Mouse (Mus musculus): Measurements from ENCODE around the gene Ptprr. TPM values are rescaled to one million over a fixed set of nuclear protein-coding genes. Genes with fewer than 3 reads are reported as not detected.

The Ptprr gene
- 25.8 and 29.9 TPM in 2 replicates for polyA plus RNA-seq (2015; fragmentation: Nextera tagmentation; extraction: Ambion mirVana)

DNA sequence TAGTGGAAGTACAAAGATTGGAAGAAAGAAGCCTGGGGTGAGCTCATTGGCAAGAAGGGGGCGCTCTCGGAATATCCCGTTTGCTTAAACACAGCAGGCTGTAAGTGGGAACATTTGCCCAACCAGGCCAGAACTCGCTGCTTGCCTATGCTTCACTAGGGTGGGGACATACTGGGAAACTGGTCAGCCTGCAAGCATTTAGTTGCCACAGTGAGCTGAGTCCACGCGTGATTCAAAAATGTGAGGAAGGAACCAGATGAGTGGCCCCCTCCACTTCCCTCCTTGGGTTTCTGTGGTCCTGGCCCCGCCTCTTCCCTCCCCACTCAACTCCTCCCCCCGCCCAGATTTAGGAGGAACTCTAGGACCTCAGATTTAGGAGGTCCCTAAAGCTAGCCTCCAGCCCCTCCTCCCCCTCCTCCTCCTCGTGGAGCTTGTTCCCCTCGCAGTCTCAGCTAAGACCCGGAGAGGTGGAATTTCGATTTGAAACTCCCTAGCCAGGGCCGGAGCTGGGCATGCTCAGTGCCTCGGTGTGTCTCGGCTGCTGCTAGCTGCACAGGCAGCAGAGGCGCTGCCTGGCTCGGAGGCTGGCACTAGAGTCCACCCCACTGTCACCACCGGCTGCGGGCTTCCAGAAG, at the start of gene Ptprr:
Ptprr (plus strand) TSS at position 369 of the 635 bp plus-strand sequence.
- Histone ChIP-seq H3K27ac (replicated peaks) (peak within 1 kb of the TSS; percentile 90), H3K27me3 (replicated peaks) (no peaks in the 10 kb centered on the region), H3K9ac (replicated peaks) (peak within 1 kb of the TSS; percentile 77), H3K4me2 (peak within 1 kb of the TSS; percentile 72), H3K36me3 (no peaks in the 10 kb centered on the region), H3K9me3 (replicated peaks) (no peaks in the 10 kb centered on the region), H3K4me1 (peaks cover 16% of the 10 kb centered on the region), H3K4me3 (replicated peaks) (peak within 1 kb of the TSS; percentile 65)
- ATAC-seq (ENCODE audit: low FRiP score), result peak; percentile 97
- WGBS, result under 1% methylated on average over 19 of the region's 19 CpGs

DNA sequence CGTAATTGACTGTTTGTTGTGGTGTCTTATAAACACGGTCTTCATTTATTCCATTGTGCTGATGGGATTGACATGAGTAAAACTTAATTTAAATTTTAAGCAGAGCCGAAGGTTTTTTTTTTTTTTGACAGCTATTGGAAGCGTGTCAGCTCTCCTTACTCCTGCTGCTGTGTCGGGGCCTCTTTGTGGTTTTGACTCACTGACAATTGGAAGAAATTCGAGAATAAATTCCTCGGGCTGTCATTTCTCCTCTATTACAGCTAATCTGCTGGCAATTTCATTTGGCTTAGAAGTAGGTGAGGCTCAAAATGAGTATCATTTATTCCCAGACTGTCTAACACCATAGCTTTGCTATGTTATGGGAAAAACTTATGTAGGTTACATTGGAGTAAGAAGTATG, 41.7 kb upstream of the Ptprr start:
- ATAC-seq (ENCODE audit: low FRiP score), result no peak
- no peak overlapping the region for H3K9ac ChIP-seq (replicated peaks)
- 87% methylated on average over 7 of the region's 7 CpGs for WGBS
- no peaks in the 10 kb centered on the region for H3K36me3 ChIP-seq
- H3K9me3 ChIP-seq (replicated peaks), result no peaks in the 10 kb centered on the region
- H3K4me2 ChIP-seq, result no peak overlapping the region
- no peak overlapping the region for H3K4me3 ChIP-seq (replicated peaks)
- no peaks in the 10 kb centered on the region for H3K4me1 ChIP-seq
- H3K27ac ChIP-seq (replicated peaks), result no peak overlapping the region
- no peaks in the 10 kb centered on the region for H3K27me3 ChIP-seq (replicated peaks)

- ATAC-seq (ENCODE audit: low FRiP score), result no peak
- no peaks in the 10 kb centered on the region for H3K9me3 ChIP-seq (replicated peaks)
- no peaks in the 10 kb centered on the region; the same call in 1 of the 2 replicates for H3K4me1 ChIP-seq
- no peaks in the 10 kb centered on the region for H3K36me3 ChIP-seq
- H3K27ac ChIP-seq (replicated peaks), result no peak overlapping the region
- H3K27me3 ChIP-seq (replicated peaks), result no peaks in the 10 kb centered on the region
- H3K4me3 ChIP-seq (replicated peaks), result no peak overlapping the region
- no peak overlapping the region for H3K9ac ChIP-seq (replicated peaks)
- WGBS, result 80% methylated on average over 7 of the region's 7 CpGs
- H3K4me2 ChIP-seq, result no peak overlapping the region
These were observed 39.0 kb upstream of the Ptprr start for GRCm38 (mm10) chr10:115978992-115979391.

GRCm38 (mm10) chr10:115980018-115980417, 38.0 kb upstream of the Ptprr start:
- no peaks in the 10 kb centered on the region; the same call in 1 of the 2 replicates for H3K4me1 ChIP-seq
- no peak overlapping the region for H3K4me3 ChIP-seq (replicated peaks)
- H3K27me3 ChIP-seq (replicated peaks), result no peaks in the 10 kb centered on the region
- H3K9ac ChIP-seq (replicated peaks), result no peak overlapping the region
- no peaks in the 10 kb centered on the region for H3K9me3 ChIP-seq (replicated peaks)
- ATAC-seq (ENCODE audit: low FRiP score), result no peak
- WGBS, result 87% methylated on average over 2 of the region's 2 CpGs
- H3K36me3 ChIP-seq, result no peaks in the 10 kb centered on the region
- no peak overlapping the region for H3K4me2 ChIP-seq
- no peak overlapping the region for H3K27ac ChIP-seq (replicated peaks)

GRCm38 (mm10) chr10:115984308-115984707, 33.7 kb upstream of the Ptprr start:
- no peak overlapping the region for H3K4me3 ChIP-seq (replicated peaks)
- H3K27me3 ChIP-seq (replicated peaks), result no peaks in the 10 kb centered on the region
- H3K9ac ChIP-seq (replicated peaks), result no peak overlapping the region
- ATAC-seq (ENCODE audit: low FRiP score), result no peak
- no peaks in the 10 kb centered on the region; the same call in 1 of the 2 replicates for H3K4me1 ChIP-seq
- no peaks in the 10 kb centered on the region for H3K9me3 ChIP-seq (replicated peaks)
- H3K4me2 ChIP-seq, result no peak overlapping the region
- H3K36me3 ChIP-seq, result no peaks in the 10 kb centered on the region
- H3K27ac ChIP-seq (replicated peaks), result no peak overlapping the region
- WGBS, result 61% methylated on average over 6 of the region's 6 CpGs

DNA sequence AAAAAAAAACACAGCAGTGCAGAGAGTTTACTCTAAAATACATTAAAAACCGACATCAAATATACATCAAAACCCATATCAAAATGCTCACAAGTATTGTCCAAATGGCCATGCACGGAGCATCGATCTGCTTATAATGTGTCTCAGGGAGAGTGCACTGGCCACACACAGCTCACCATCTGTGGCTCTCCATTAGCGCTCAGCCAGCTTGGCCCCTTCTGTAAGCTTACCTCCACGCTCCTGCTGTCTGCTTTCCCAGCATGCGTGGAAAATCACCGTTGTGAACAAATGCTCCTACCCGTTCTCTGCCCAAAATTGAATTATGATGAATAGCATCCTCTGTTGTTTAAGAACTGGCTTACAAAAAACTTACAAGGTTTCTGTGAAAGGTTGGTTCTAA, 16.2 kb upstream of the Ptprr start:
- Histone ChIP-seq H3K36me3 (no peaks in the 10 kb centered on the region), H3K4me1 (no peaks in the 10 kb centered on the region), H3K27ac (replicated peaks) (no peak overlapping the region), H3K9me3 (replicated peaks) (no peaks in the 10 kb centered on the region), H3K4me2 (no peak overlapping the region), H3K9ac (replicated peaks) (no peak overlapping the region), H3K4me3 (replicated peaks) (no peak overlapping the region), H3K27me3 (replicated peaks) (no peaks in the 10 kb centered on the region)
- 59% methylated on average over 8 of the region's 8 CpGs for WGBS
- no peak for ATAC-seq (ENCODE audit: low FRiP score)

GRCm38 (mm10) chr10:116006675-116007074, 11.3 kb upstream of the Ptprr start:
- no peaks in the 10 kb centered on the region for H3K9me3 ChIP-seq (replicated peaks)
- H3K4me2 ChIP-seq, result peak overlapping the region; percentile 27; the same call in 1 of the 2 replicates
- no peak overlapping the region for H3K4me3 ChIP-seq (replicated peaks)
- H3K27me3 ChIP-seq (replicated peaks), result no peaks in the 10 kb centered on the region
- H3K4me1 ChIP-seq, result no peaks in the 10 kb centered on the region
- H3K36me3 ChIP-seq, result no peaks in the 10 kb centered on the region
- 44% methylated on average over 6 of the region's 6 CpGs for WGBS
- no peak overlapping the region for H3K9ac ChIP-seq (replicated peaks)
- ATAC-seq (ENCODE audit: low FRiP score), result no peak
- H3K27ac ChIP-seq (replicated peaks), result no peak overlapping the region

DNA sequence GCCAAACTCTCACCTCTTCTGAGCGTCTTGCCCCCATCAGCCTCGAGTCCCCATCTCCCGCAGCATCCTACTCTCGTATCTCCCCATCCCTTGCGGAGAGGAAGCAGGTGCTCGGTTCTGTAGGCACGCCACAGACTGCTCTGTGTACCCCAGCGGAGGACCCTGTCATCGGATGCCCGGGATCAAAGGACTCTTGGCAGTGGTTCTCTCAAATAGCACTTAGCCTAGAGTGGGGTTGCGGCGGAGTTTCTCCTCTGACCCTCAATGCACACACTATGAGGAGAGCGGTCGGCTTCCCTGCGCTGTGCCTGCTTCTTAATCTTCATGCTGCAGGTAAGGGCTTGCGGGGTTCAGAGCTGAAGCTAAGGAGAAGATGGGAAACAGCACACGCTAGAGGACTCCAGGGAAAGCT, 473 bp downstream of the Ptprr start:
- Histone ChIP-seq H3K4me2 (peak overlapping the region; percentile 72), H3K27ac (replicated peaks) (peak overlapping the region; percentile 90), H3K27me3 (replicated peaks) (no peaks in the 10 kb centered on the region), H3K36me3 (no peaks in the 10 kb centered on the region), H3K4me3 (replicated peaks) (peak overlapping the region; percentile 65), H3K4me1 (peaks cover 16% of the 10 kb centered on the region), H3K9me3 (replicated peaks) (no peaks in the 10 kb centered on the region), H3K9ac (replicated peaks) (peak overlapping the region; percentile 77)
- under 1% methylated on average over 17 of the region's 17 CpGs for WGBS
- ATAC-seq (ENCODE audit: low FRiP score), result peak; percentile 78

- ATAC-seq (ENCODE audit: low FRiP score), result peak; percentile 62
- peaks cover 16% of the 10 kb centered on the region for H3K4me1 ChIP-seq
- peak overlapping the region; percentile 77 for H3K9ac ChIP-seq (replicated peaks)
- no peaks in the 10 kb centered on the region; the same call in 1 of the 2 replicates for H3K9me3 ChIP-seq (replicated peaks)
- peak overlapping the region; percentile 90 for H3K27ac ChIP-seq (replicated peaks)
- H3K4me3 ChIP-seq (replicated peaks), result peak overlapping the region; percentile 65
- H3K4me2 ChIP-seq, result peak overlapping the region; percentile 72
- peaks cover 3% of the 10 kb centered on the region; the same call in 1 of the 2 replicates for H3K36me3 ChIP-seq
- no peaks in the 10 kb centered on the region for H3K27me3 ChIP-seq (replicated peaks)
- 3% methylated on average over 20 of the region's 20 CpGs for WGBS
These were observed 1.3 kb downstream of the Ptprr start for GRCm38 (mm10) chr10:116019086-116019860.

DNA sequence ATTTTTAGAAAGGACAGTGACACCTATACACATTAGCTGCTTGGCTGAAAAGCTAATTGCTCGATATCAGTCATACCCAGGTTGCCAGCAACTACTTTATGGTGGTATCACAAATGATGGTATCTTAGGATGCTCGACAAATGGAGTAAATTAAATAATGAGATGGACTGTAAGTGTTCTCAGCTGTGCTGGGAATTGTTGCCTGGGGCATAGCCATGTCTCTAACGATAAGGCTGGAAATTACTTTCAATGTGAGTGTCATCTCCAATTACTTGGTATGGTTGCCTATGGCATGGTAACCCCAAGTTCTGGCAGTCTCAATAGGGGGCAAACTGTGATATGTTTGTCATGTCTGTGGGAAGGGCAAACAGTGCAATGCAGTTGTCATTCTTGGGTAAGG, 3.1 kb downstream of the Ptprr start:
- 49% methylated on average over 3 of the region's 3 CpGs for WGBS

GRCm38 (mm10) chr10:116038150-116038549, 20.1 kb downstream of the Ptprr start:
- no peak overlapping the region for H3K4me2 ChIP-seq
- 91% methylated on average over 1 of the region's 1 CpGs for WGBS
- H3K27me3 ChIP-seq (replicated peaks), result no peaks in the 10 kb centered on the region
- H3K27ac ChIP-seq (replicated peaks), result no peak overlapping the region
- no peak for ATAC-seq (ENCODE audit: low FRiP score)
- H3K4me3 ChIP-seq (replicated peaks), result no peak overlapping the region
- H3K9me3 ChIP-seq (replicated peaks), result no peaks in the 10 kb centered on the region; the same call in 1 of the 2 replicates
- no peaks in the 10 kb centered on the region for H3K4me1 ChIP-seq
- H3K9ac ChIP-seq (replicated peaks), result no peak overlapping the region
- no peaks in the 10 kb centered on the region for H3K36me3 ChIP-seq

More for the DNA sequence above, 3.1 kb downstream of the Ptprr start:
- no peak for ATAC-seq (ENCODE audit: low FRiP score)
- Histone ChIP-seq H3K36me3 (peaks cover 3% of the 10 kb centered on the region; the same call in 1 of the 2 replicates), H3K27ac (replicated peaks) (no peak overlapping the region), H3K9ac (replicated peaks) (no peak overlapping the region), H3K4me2 (peak overlapping the region; percentile 40; the same call in 1 of the 2 replicates), H3K27me3 (replicated peaks) (no peaks in the 10 kb centered on the region), H3K4me3 (replicated peaks) (no peak overlapping the region), H3K4me1 (peaks cover 16% of the 10 kb centered on the region), H3K9me3 (replicated peaks) (no peaks in the 10 kb centered on the region; the same call in 1 of the 2 replicates)

- 90% methylated on average over 5 of the region's 5 CpGs for WGBS
- H3K27ac ChIP-seq (replicated peaks), result no peak overlapping the region
- no peak for ATAC-seq (ENCODE audit: low FRiP score)
- no peak overlapping the region for H3K4me3 ChIP-seq (replicated peaks)
- H3K36me3 ChIP-seq, result no peaks in the 10 kb centered on the region
- H3K4me2 ChIP-seq, result no peak overlapping the region
- no peaks in the 10 kb centered on the region for H3K27me3 ChIP-seq (replicated peaks)
- H3K9ac ChIP-seq (replicated peaks), result no peak overlapping the region
- no peaks in the 10 kb centered on the region for H3K9me3 ChIP-seq (replicated peaks)
- H3K4me1 ChIP-seq, result no peaks in the 10 kb centered on the region
These were observed 57.9 kb downstream of the Ptprr start for GRCm38 (mm10) chr10:116075954-116076353.

All from neural tube, embryonic 15.5 days (tissue).